ENCODE assay signal across 21 mouse cellular contexts in the genomic region with DNA sequence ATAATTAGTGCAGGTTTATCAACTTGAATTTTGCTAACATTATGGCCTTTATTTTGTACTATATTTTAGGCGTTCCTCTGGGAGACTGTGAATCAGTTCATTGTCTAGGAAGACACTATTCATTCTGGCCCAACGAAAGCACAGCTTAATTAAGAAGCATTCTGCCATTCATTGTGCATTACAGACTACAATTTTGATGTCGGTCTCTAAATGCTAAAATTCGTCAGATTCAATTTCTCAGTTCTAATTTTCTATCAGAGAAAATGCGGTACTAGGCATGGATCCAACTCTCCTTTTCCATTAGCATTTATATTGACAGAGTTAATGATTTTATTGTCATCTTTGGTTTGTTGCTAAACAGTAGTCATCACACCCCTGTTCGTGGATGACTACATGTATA.
A peak's percentile ranks its signal among the peaks of the same experiment; 100 is the strongest.
DNase-seq lines count a peak whose midpoint lies in the region; ATAC-seq and TF ChIP-seq lines count a peak whose summit lies in the region.
"Had no signal": no experiment of that assay in that cellular context is flagged by ENCODE, and none has a peak within 500 bp of the region (broad histone marks: within the 10 kb centered on the region; RNA-seq: fewer than 3 reads in every experiment).

No protein-coding gene starts in this region.

- no peaks in the 10 kb centered on the region for H3K4me1 ChIP-seq in forebrain, embryonic 14.5 days (ENCODE audit: control insufficient read depth, insufficient read depth, low read length)
- H3K4me1 ChIP-seq in forebrain, embryonic 12.5 days: no peaks in the 10 kb centered on the region
- no peaks in the 10 kb centered on the region for H3K4me1 ChIP-seq in hindbrain, embryonic 12.5 days
- no peaks in the 10 kb centered on the region for H3K4me1 ChIP-seq in hindbrain, embryonic 13.5 days (replicated peaks)
- H3K4me1 ChIP-seq in lung, postnatal 0 days (ENCODE audit: insufficient read depth, low read depth, low read length): no peaks in the 10 kb centered on the region
- H3K4me1 ChIP-seq: embryonic facial prominence, embryonic 13.5 days; heart, embryonic 15.5 days; hindbrain, embryonic 15.5 days had no signal

- H3K36me3 ChIP-seq in forebrain, embryonic 14.5 days (ENCODE audit: control insufficient read depth, insufficient read depth, low read length): no peaks in the 10 kb centered on the region
- H3K36me3 ChIP-seq in forebrain, embryonic 12.5 days (replicated peaks): no peaks in the 10 kb centered on the region
- no peaks in the 10 kb centered on the region for H3K36me3 ChIP-seq in hindbrain, embryonic 12.5 days
- no peaks in the 10 kb centered on the region for H3K36me3 ChIP-seq in hindbrain, embryonic 13.5 days
- no peaks in the 10 kb centered on the region for H3K36me3 ChIP-seq in lung, postnatal 0 days (ENCODE audit: insufficient read depth, low read length)
- H3K36me3 ChIP-seq: embryonic facial prominence, embryonic 13.5 days; heart, embryonic 15.5 days; hindbrain, embryonic 15.5 days had no signal

- ATAC-seq in forebrain, embryonic 14.5 days: no peak
- ATAC-seq in forebrain, embryonic 12.5 days (ENCODE audit: low FRiP score): no peak
- ATAC-seq in hindbrain, embryonic 12.5 days (ENCODE audit: low FRiP score): peak; percentile 35; the same call in 1 of the 2 replicates
- no peak for ATAC-seq in hindbrain, embryonic 13.5 days (ENCODE audit: low FRiP score)
- no peak for ATAC-seq in lung, postnatal 0 days
- ATAC-seq: activated CD4-positive, CD25-positive, alpha-beta regulatory T cell, adult 4 months; Patski had no signal

- no peak for TF ChIP-seq CTCF in lung, postnatal 0 days (IDR thresholded peaks at IDR 0.05)

- peak; percentile 49 for DNase-seq in forebrain, embryonic 14.5 days (ENCODE audit: low spot score)
- peak; percentile 66 for DNase-seq in Muller cell, postnatal 12 days (ENCODE audit: inconsistent ontology term)
- peak; percentile 28 for DNase-seq in retina, postnatal 1 day
- no peak for DNase-seq in lung, postnatal 0 days (ENCODE audit: low spot score)
- DNase-seq: adrenal gland, postnatal 14 days; cerebellum, adult 18-20 months; cerebellum, adult 9-11 months; cerebellum, postnatal 36 days; gastrocnemius, postnatal 14 days; heart, adult 2 months; heart, postnatal 36 days; kidney, adult 11 months had no signal

- WGBS in forebrain, embryonic 14.5 days: 32% methylated on average over 6 of the region's 6 CpGs
- 56% methylated on average over 6 of the region's 6 CpGs for WGBS in forebrain, embryonic 12.5 days
- WGBS in hindbrain, embryonic 12.5 days: 67% methylated on average over 6 of the region's 6 CpGs
- WGBS in hindbrain, embryonic 13.5 days: 48% methylated on average over 6 of the region's 6 CpGs
- 88% methylated on average over 6 of the region's 6 CpGs for WGBS in lung, postnatal 0 days

- H3K27me3 ChIP-seq in forebrain, embryonic 14.5 days (replicated peaks; ENCODE audit: control insufficient read depth, insufficient read depth, low read length): no peaks in the 10 kb centered on the region
- no peaks in the 10 kb centered on the region for H3K27me3 ChIP-seq in forebrain, embryonic 12.5 days
- H3K27me3 ChIP-seq in hindbrain, embryonic 12.5 days: no peaks in the 10 kb centered on the region
- H3K27me3 ChIP-seq in hindbrain, embryonic 13.5 days: no peaks in the 10 kb centered on the region
- H3K27me3 ChIP-seq in lung, postnatal 0 days (replicated peaks; ENCODE audit: insufficient read depth, low read length): no peaks in the 10 kb centered on the region
- H3K27me3 ChIP-seq: embryonic facial prominence, embryonic 13.5 days; heart, embryonic 15.5 days; hindbrain, embryonic 15.5 days had no signal

- no peaks in the 10 kb centered on the region for H3K9me3 ChIP-seq in forebrain, embryonic 14.5 days (replicated peaks; ENCODE audit: control insufficient read depth, low read length)
- no peaks in the 10 kb centered on the region for H3K9me3 ChIP-seq in forebrain, embryonic 12.5 days
- H3K9me3 ChIP-seq in hindbrain, embryonic 12.5 days (replicated peaks): no peaks in the 10 kb centered on the region
- no peaks in the 10 kb centered on the region for H3K9me3 ChIP-seq in hindbrain, embryonic 13.5 days
- no peaks in the 10 kb centered on the region for H3K9me3 ChIP-seq in lung, postnatal 0 days (ENCODE audit: low read length)
- H3K9me3 ChIP-seq: embryonic facial prominence, embryonic 13.5 days; heart, embryonic 15.5 days; hindbrain, embryonic 15.5 days had no signal

- H3K9ac ChIP-seq in forebrain, embryonic 14.5 days (ENCODE audit: low read length): no peak overlapping the region
- H3K9ac ChIP-seq in forebrain, embryonic 12.5 days: no peak overlapping the region
- no peak overlapping the region for H3K9ac ChIP-seq in hindbrain, embryonic 12.5 days
- no peak overlapping the region for H3K9ac ChIP-seq in hindbrain, embryonic 13.5 days
- H3K9ac ChIP-seq in lung, postnatal 0 days (replicated peaks; ENCODE audit: low read depth): no peak overlapping the region
- H3K9ac ChIP-seq: embryonic facial prominence, embryonic 13.5 days; heart, embryonic 15.5 days; hindbrain, embryonic 15.5 days had no signal

- H3K4me3 ChIP-seq in forebrain, embryonic 14.5 days (ENCODE audit: low read depth, low read length): no peak overlapping the region
- no peak overlapping the region for H3K4me3 ChIP-seq in forebrain, embryonic 12.5 days (replicated peaks)
- H3K4me3 ChIP-seq in hindbrain, embryonic 12.5 days: no peak overlapping the region
- no peak overlapping the region for H3K4me3 ChIP-seq in hindbrain, embryonic 13.5 days
- no peak overlapping the region for H3K4me3 ChIP-seq in lung, postnatal 0 days (ENCODE audit: low read depth, low read length)
- H3K4me3 ChIP-seq: embryonic facial prominence, embryonic 13.5 days; heart, adult 2 months; heart, embryonic 15.5 days; hindbrain, embryonic 15.5 days had no signal

- no peak overlapping the region for H3K27ac ChIP-seq in forebrain, embryonic 14.5 days (ENCODE audit: low read depth, low read length)
- H3K27ac ChIP-seq in forebrain, embryonic 12.5 days: no peak overlapping the region
- H3K27ac ChIP-seq in hindbrain, embryonic 12.5 days: no peak overlapping the region
- no peak overlapping the region for H3K27ac ChIP-seq in hindbrain, embryonic 13.5 days
- H3K27ac ChIP-seq in lung, postnatal 0 days (ENCODE audit: low read length): no peak overlapping the region
- H3K27ac ChIP-seq: embryonic facial prominence, embryonic 13.5 days; heart, adult 2 months; heart, embryonic 15.5 days; hindbrain, embryonic 15.5 days had no signal

- no peak for TF ChIP-seq EP300 in lung, postnatal 0 days (IDR thresholded peaks at IDR 0.05)

- no peak overlapping the region for H3K4me2 ChIP-seq in forebrain, embryonic 14.5 days (ENCODE audit: low read length)
- H3K4me2 ChIP-seq in forebrain, embryonic 12.5 days: no peak overlapping the region
- no peak overlapping the region for H3K4me2 ChIP-seq in hindbrain, embryonic 12.5 days (replicated peaks)
- H3K4me2 ChIP-seq in hindbrain, embryonic 13.5 days: no peak overlapping the region
- H3K4me2 ChIP-seq in lung, postnatal 0 days (replicated peaks; ENCODE audit: low read depth, low read length): no peak overlapping the region
- H3K4me2 ChIP-seq: embryonic facial prominence, embryonic 13.5 days; heart, embryonic 11.5 days; heart, embryonic 15.5 days; hindbrain, embryonic 15.5 days had no signal
